Mouse (Mus musculus) adrenal gland, postnatal 36 days (tissue): ENCODE data around the gene Cd96. TPM values are rescaled to one million over a fixed set of nuclear protein-coding genes. Genes with fewer than 3 reads are reported as not detected.

Experiments used
- total RNA-seq, 2 experiments: library from RNA; stranded (reverse); gene quantifications; 2 replicates each; pipeline ENCODE4 v1.2.3; 2021

Gene Cd96
- total RNA-seq, 2 experiments from 2014 or later, result not detected

Other genes with a start within 250 kb of the Cd96 start
- gene Phldb2, start 166.7 kb downstream of the Cd96 start, total RNA-seq, result 10 to 100 TPM; 29.8 to 50.3 TPM
- under 1 TPM; 0.26 to 0.72 TPM for gene Plcxd2, start 110.0 kb downstream of the Cd96 start, total RNA-seq
- gene Gm4737, start 34.8 kb upstream of the Cd96 start, total RNA-seq, result 10 to 100 TPM; 29.7 to 29.9 TPM